Mouse (Mus musculus) cerebellum, adult 2 months (tissue): ENCODE data around the gene Dip2c. TPM values are rescaled to one million over a fixed set of nuclear protein-coding genes. Genes with fewer than 3 reads are reported as not detected.

Experiments
- DNase-seq, 2 experiments: peaks; one replicate each; pipeline ENCODE4 v3.0.0; 2021
- H3K27ac ChIP-seq: fragments of 200-500 bp; 2 replicates; pipeline ENCODE4 v1.5.1; 2012; ENCODE audit warnings: low read length, control low read depth, inconsistent platforms; ENCODE audit not compliant: insufficient read depth
- H3K27me3 ChIP-seq: fragments of 200-500 bp; 2 replicates; pipeline ENCODE4 v1.6.1; 2012; ENCODE audit warnings: inconsistent platforms, mild to moderate bottlenecking, low read length, moderate library complexity; ENCODE audit not compliant: control insufficient read depth, insufficient read depth
- H3K4me1 ChIP-seq: fragments of 200-500 bp; 2 replicates; pipeline ENCODE4 v1.6.1; 2011; ENCODE audit warnings: low read length; ENCODE audit not compliant: control insufficient read depth, insufficient read depth
- H3K4me3 ChIP-seq: fragments of 200-500 bp; replicated peaks from 2 replicates; pipeline ENCODE3; 2011; ENCODE audit warnings: mild to moderate bottlenecking, low read depth, low read length, control low read depth; ENCODE audit not compliant: insufficient read depth
- CTCF ChIP-seq: fragments of 200-500 bp; IDR thresholded peaks from 2 replicates; pipeline ENCODE4 v1.5.1; 2011; ENCODE audit warnings: low read depth, mild to moderate bottlenecking, control low read depth, low read length, moderate library complexity, borderline replicate concordance; ENCODE audit not compliant: insufficient read depth
- POLR2A ChIP-seq: fragments of 200-500 bp; IDR thresholded peaks from 2 replicates; pipeline ENCODE4 v1.6.1; 2011; ENCODE audit warnings: low read length, control low read depth, borderline replicate concordance; ENCODE audit not compliant: insufficient read depth
- WGBS: fragments of 180-500 bp; shearing (Covaris S2); methylation state at CpG from one replicate; pipeline ENCODE4 v1.1.7; 2018; 5-methylcytosine and 5-hydroxymethylcytosine counted together
- polyA plus RNA-seq: library from polyadenylated mRNA; depleted of rRNA; stranded (reverse); fragments of >200 nt; gene quantifications from 2 replicates; pipeline ENCODE4 v1.2.3, GENCODE M21; 2012; rRNA removed

Dip2c gene
- polyA plus RNA-seq, 1 experiment, result 22.8 TPM

DNA sequence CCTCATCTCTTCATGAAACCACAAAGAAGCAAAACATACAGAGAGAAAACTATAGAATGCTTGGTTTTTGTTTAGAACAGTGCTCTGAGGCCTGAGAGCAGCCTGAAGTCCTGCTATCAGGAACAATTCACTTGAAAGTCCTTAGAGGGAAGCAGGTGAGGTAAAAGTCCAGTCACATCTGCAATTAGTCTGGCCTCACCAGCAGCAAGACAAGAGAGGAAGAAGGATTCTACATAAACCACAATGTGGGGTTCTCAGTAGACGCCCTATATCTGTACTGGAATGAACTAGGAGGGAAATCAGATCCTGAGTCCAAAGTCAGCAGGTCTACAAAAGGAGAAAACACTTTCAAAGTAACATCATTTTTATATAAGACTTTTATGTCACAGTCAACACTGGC lies 438.9 kb downstream of the Dip2c start:
- Histone ChIP-seq H3K4me1 (no peaks in the 10 kb centered on the region; the same call in none of the 2 replicates), H3K27ac (no peak overlapping the region), H3K4me3 (no peak overlapping the region), H3K27me3 (no peaks in the 10 kb centered on the region)
- TF ChIP-seq CTCF (no peak), POLR2A (no peak)
- DNase-seq, result no peak
- 91% methylated on average over 1 of the region's 1 CpGs for WGBS

Other genes starting within 250 kb of the Dip2c start
- 35.4 and 35.7 TPM in 2 replicates for gene Larp4b, start 182.6 kb upstream of the Dip2c start, polyA plus RNA-seq